Mouse (Mus musculus): ENCODE results near the gene Syt14.

DNA sequence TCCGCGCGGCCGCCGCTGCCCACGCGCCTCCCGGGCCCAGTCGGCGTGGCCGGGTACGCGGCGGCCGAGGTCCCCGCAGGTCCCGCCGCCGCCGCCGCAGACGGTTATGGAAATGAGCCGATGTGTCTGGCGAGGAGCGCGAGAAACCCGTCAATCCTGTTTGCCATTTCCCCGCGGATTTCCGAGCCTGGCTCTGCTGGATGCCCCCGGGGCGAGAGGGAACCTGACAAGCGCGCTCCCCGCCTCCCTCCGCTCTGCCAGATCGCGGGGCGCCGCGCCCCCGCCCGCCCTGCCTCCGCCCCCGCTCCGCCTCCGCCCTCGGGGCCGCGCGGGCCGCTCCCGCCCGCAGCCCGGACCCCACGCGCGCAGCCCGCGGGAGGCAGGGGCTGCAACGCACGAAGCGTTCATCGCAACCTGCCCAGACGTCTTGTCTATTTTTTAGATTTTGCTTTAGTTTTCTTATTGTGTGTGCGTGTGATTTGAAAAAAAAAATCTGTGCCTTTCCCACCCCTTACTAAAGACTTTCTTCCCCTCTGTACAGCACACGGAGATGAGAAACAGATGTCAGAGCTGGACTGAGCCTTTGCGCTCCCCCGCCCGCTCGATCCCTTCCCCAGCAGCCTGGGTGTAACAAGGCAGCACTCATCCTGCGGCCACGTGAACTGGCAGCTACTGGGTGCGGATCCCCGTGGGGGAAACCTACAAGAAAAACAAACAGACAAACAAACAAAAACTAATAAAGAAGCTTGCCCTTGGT, 179.9 kb downstream of the Syt14 start, which contains the start of gene Sertad4:
- TF ChIP-seq CTCF (IDR thresholded peaks at IDR 0.05; ENCODE audit: insufficient read depth, low read length) (no peak), POLR2A (IDR thresholded peaks at IDR 0.05; ENCODE audit: borderline replicate concordance, extremely low read depth, low read depth, low read length) (no peak)
